Mouse (Mus musculus) liver, adult 2 months (tissue): ENCODE data around the gene Taf1c. TPM values are rescaled to one million over a fixed set of nuclear protein-coding genes. Genes with fewer than 3 reads are reported as not detected.

Experiments
- DNase-seq: peaks from one replicate; pipeline ENCODE4 v3.0.0-alpha.2; 2011; ENCODE audit warnings: low read depth, low spot score; ENCODE audit errors: extremely low read depth
- H3K27ac ChIP-seq: fragments of 200-500 bp; replicated peaks from 2 replicates; pipeline ENCODE4 v1.5.1; 2012; ENCODE audit warnings: low read depth, mild to moderate bottlenecking, control low read depth, inconsistent platforms, low read length; ENCODE audit not compliant: insufficient read depth
- H3K27me3 ChIP-seq: fragments of 200-500 bp; 2 replicates; pipeline ENCODE4 v1.6.1; 2012; ENCODE audit warnings: mild to moderate bottlenecking, moderate library complexity, low read length, inconsistent platforms; ENCODE audit not compliant: control insufficient read depth, insufficient read depth
- H3K36me3 ChIP-seq: fragments of 200-500 bp; 2 replicates; pipeline ENCODE4 v1.6.1; 2012; ENCODE audit warnings: low read length, inconsistent platforms; ENCODE audit not compliant: control insufficient read depth, insufficient read depth
- H3K4me1 ChIP-seq: fragments of 200-500 bp; 2 replicates; pipeline ENCODE4 v1.6.1; 2011; ENCODE audit warnings: low read length; ENCODE audit not compliant: control insufficient read depth, insufficient read depth
- H3K4me3 ChIP-seq: fragments of 200-500 bp; 2 replicates; pipeline ENCODE4 v1.5.1; 2011; ENCODE audit warnings: low read depth, mild to moderate bottlenecking, control low read depth, low read length, moderate library complexity; ENCODE audit not compliant: insufficient read depth
- H3K79me2 ChIP-seq: fragments of 200-500 bp; 2 replicates; pipeline ENCODE4 v1.6.1; 2012; ENCODE audit warnings: inconsistent platforms, mild to moderate bottlenecking, low read length, moderate library complexity; ENCODE audit not compliant: control insufficient read depth, insufficient read depth
- H3K9ac ChIP-seq: fragments of 200-500 bp; 2 replicates; pipeline ENCODE4 v1.6.1; 2012; ENCODE audit warnings: low read depth, mild to moderate bottlenecking, control low read depth, inconsistent platforms, low read length
- CTCF ChIP-seq: fragments of 200-500 bp; IDR thresholded peaks from 2 replicates; pipeline ENCODE4 v1.5.1; 2011; ENCODE audit warnings: low read depth, low read length, control low read depth
- POLR2A ChIP-seq: fragments of 200-500 bp; IDR thresholded peaks from 2 replicates; pipeline ENCODE4 v1.6.1; 2011; ENCODE audit warnings: low read length, control low read depth; ENCODE audit not compliant: insufficient read depth; ENCODE audit errors: extremely low read depth
- WGBS: fragments of 180-500 bp; shearing (Covaris S2); methylation state at CpG from one replicate; pipeline ENCODE4 v1.1.7; 2018; 5-methylcytosine and 5-hydroxymethylcytosine counted together
- polyA plus RNA-seq: library from polyadenylated mRNA; depleted of rRNA; stranded (reverse); fragments of >200 nt; gene quantifications from 2 replicates; pipeline ENCODE4 v1.2.3, GENCODE M21; 2012
- total RNA-seq: library from RNA; depleted of rRNA; stranded (reverse); fragments of >200 nt; gene quantifications from 2 replicates; pipeline ENCODE4 v1.2.3, GENCODE M21; 2014

Taf1c gene
- total and polyA plus RNA-seq, 2 experiments = 0.83 to 3.6 TPM

- peaks cover 5% of the 10 kb centered on the region; the same call in 1 of the 2 replicates for H3K36me3 ChIP-seq
- H3K4me1 ChIP-seq = peaks cover 6% of the 10 kb centered on the region
- no peak for TF ChIP-seq CTCF
- TF ChIP-seq POLR2A = no peak
- no peaks in the 10 kb centered on the region for H3K27me3 ChIP-seq
- no peak for DNase-seq
- no peak overlapping the region for H3K4me3 ChIP-seq
- no peak overlapping the region for H3K9ac ChIP-seq
- H3K27ac ChIP-seq = no peak overlapping the region
- peaks cover 15% of the 10 kb centered on the region; the same call in 1 of the 2 replicates for H3K79me2 ChIP-seq
- 69% methylated on average over 4 of the region's 4 CpGs for WGBS
Observed at GRCm38 (mm10) chr8:119569881-119570280, 35.1 kb downstream of the Taf1c start.

- Histone ChIP-seq H3K4me3 (no peak overlapping the region), H3K27me3 (no peaks in the 10 kb centered on the region), H3K27ac (no peak overlapping the region), H3K4me1 (0 out of 2 replicates have a peak, but pooled peaks cover under 1% of the 10 kb centered on the region), H3K9ac (no peak overlapping the region), H3K79me2 (peaks cover 12% of the 10 kb centered on the region; the same call in 1 of the 2 replicates), H3K36me3 (peaks cover 5% of the 10 kb centered on the region; the same call in 1 of the 2 replicates)
- DNase-seq = no peak
- TF ChIP-seq POLR2A (no peak), CTCF (no peak)
- 88% methylated on average over 7 of the region's 7 CpGs for WGBS
Observed at GRCm38 (mm10) chr8:119568951-119569350, 36.1 kb downstream of the Taf1c start.

DNA sequence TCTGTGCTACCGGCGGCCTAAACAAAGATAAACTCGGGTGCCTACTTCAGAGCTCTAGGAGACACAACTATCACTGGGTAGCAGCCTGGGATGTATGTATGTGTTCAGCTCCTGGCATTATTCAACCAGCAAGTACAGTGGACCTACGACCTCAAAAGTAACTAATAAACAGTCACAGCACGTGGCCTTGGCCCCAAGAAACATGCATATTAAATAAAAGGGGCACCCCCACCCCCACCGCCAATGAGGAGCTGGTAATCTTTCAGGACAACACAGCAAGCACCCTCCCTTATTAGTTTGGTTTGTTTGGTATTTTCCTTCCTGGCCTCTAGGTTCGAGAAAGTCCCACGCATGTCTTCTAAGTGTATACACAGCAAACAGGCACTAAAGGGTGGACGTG lies 36.8 kb downstream of the Taf1c start:
- H3K4me1 ChIP-seq = no peaks in the 10 kb centered on the region
- DNase-seq = no peak
- H3K4me3 ChIP-seq = no peak overlapping the region
- WGBS = 88% methylated on average over 9 of the region's 9 CpGs
- no peak overlapping the region for H3K27ac ChIP-seq
- H3K9ac ChIP-seq = no peak overlapping the region
- H3K36me3 ChIP-seq = peaks cover 6% of the 10 kb centered on the region; the same call in 1 of the 2 replicates
- TF ChIP-seq POLR2A = no peak
- TF ChIP-seq CTCF = no peak
- H3K79me2 ChIP-seq = peaks cover 12% of the 10 kb centered on the region; the same call in 1 of the 2 replicates
- H3K27me3 ChIP-seq = no peaks in the 10 kb centered on the region

DNA sequence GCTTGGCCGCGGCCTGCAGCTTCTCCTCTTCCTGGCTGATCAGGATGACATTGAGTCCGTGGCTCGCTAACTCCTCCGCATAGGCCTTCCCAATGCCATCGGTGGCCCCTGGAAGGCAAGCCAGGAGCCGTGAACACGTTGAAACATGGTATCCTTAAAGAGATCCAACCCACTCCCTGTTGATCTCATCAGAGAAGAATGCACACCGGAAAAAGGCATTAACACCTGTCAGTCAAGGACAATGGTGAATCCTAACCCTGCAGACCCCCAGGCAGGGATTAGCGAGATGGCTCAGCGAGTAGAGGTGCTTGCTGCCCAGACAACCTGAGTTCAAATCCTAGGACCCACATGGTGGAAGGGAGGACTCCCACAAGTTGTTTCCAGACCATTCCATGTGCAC lies 38.7 kb downstream of the Taf1c start:
- 88% methylated on average over 11 of the region's 11 CpGs for WGBS
- H3K4me3 ChIP-seq = no peak overlapping the region
- TF ChIP-seq POLR2A (no peak), CTCF (no peak)
- H3K36me3 ChIP-seq = peaks cover 9% of the 10 kb centered on the region; the same call in 1 of the 2 replicates
- no peak for DNase-seq
- H3K79me2 ChIP-seq = peaks cover 4% of the 10 kb centered on the region; the same call in 1 of the 2 replicates
- no peaks in the 10 kb centered on the region for H3K4me1 ChIP-seq
- no peak overlapping the region for H3K9ac ChIP-seq
- H3K27me3 ChIP-seq = no peaks in the 10 kb centered on the region
- no peak overlapping the region for H3K27ac ChIP-seq

GRCm38 (mm10) chr8:119563849-119564251 lies 41.2 kb downstream of the Taf1c start:
- no peaks in the 10 kb centered on the region for H3K79me2 ChIP-seq
- no peak overlapping the region for H3K9ac ChIP-seq
- H3K27ac ChIP-seq = no peak overlapping the region
- whole genome bisulfite sequencing = 93% methylated on average over 14 of the region's 14 CpGs
- H3K4me1 ChIP-seq = 0 out of 2 replicates have a peak, but pooled peaks cover 4% of the 10 kb centered on the region
- DNase-seq = no peak
- TF ChIP-seq POLR2A (no peak), CTCF (no peak)
- no peaks in the 10 kb centered on the region for H3K27me3 ChIP-seq
- H3K4me3 ChIP-seq = no peak overlapping the region
- H3K36me3 ChIP-seq = peaks cover 9% of the 10 kb centered on the region; the same call in 1 of the 2 replicates

DNA sequence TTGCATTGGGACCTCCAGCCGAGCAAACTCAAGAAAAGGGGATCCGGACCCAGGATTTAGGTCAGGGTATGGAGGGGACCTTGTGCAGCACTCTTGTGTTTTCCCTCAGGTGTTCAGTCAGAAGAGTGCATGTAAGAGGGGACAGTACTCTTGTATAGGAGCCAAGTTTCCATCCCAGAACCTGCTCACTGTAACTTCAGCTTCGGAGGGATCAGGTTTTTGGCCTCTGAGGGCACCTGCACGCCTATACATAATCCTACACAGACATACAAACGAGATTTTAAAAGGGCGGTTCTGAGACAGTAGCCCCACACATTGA lies 45.7 kb downstream of the Taf1c start:
- H3K36me3 ChIP-seq = peaks cover 5% of the 10 kb centered on the region; the same call in 1 of the 2 replicates
- peak overlapping the region; percentile 75 for H3K27ac ChIP-seq
- TF ChIP-seq POLR2A = no peak
- no peak for TF ChIP-seq CTCF
- 79% methylated on average over 6 of the region's 6 CpGs for WGBS
- H3K79me2 ChIP-seq = peaks cover 18% of the 10 kb centered on the region; the same call in 1 of the 2 replicates
- peak overlapping the region; percentile 74; the same call in 1 of the 2 replicates for H3K9ac ChIP-seq
- peaks cover 21% of the 10 kb centered on the region for H3K4me1 ChIP-seq
- no peaks in the 10 kb centered on the region for H3K27me3 ChIP-seq
- no peak for DNase-seq
- H3K4me3 ChIP-seq = peak overlapping the region; percentile 40; the same call in 1 of the 2 replicates
